Mouse (Mus musculus): ENCODE results near the gene Ptpn20.

GRCm38 (mm10) chr14:33650721-33651120 lies 61.7 kb downstream of the Ptpn20 start:
- TF ChIP-seq GATA1 (IDR thresholded peaks at IDR 0.05; ENCODE audit: borderline replicate concordance, low read length), result no peak
- no peak for TF ChIP-seq FLI1 (IDR thresholded peaks at IDR 0.05; ENCODE audit: low read length)

Measured in megakaryocyte, embryonic 14.5 days (primary cell).